ENCODE assay signal across 8 mouse cellular contexts in genomic region chr15:99670154-99670821, GRCm38 (mm10). TPM values are rescaled to one million over a fixed set of nuclear protein-coding genes. Genes with fewer than 3 reads are reported as not detected.
DNase-seq lines count a peak whose midpoint lies in the region; ATAC-seq and TF ChIP-seq lines count a peak whose summit lies in the region.

TSS of gene Asic1 (plus strand) at chr15:99670368.

- peak within 1 kb of the TSS; percentile 73 for H3K4me3 ChIP-seq in forebrain, embryonic 13.5 days
- H3K4me3 ChIP-seq in liver, postnatal 0 days (ENCODE audit: low read depth, low read length) = peak within 1 kb of the TSS; percentile 43

- peaks cover 41% of the 10 kb centered on the region for H3K27me3 ChIP-seq in forebrain, embryonic 13.5 days
- peaks cover 75% of the 10 kb centered on the region for H3K27me3 ChIP-seq in liver, postnatal 0 days (ENCODE audit: insufficient read depth, low read length)

- H3K4me1 ChIP-seq in forebrain, embryonic 13.5 days = peaks cover 47% of the 10 kb centered on the region
- H3K4me1 ChIP-seq in liver, postnatal 0 days (ENCODE audit: insufficient read depth) = peaks cover 4% of the 10 kb centered on the region; the same call in 1 of the 2 replicates

- H3K9ac ChIP-seq in forebrain, embryonic 13.5 days = peak within 1 kb of the TSS; percentile 88
- no peak within 1 kb of the TSS for H3K9ac ChIP-seq in liver, postnatal 0 days (replicated peaks)

- peak; percentile 16 for DNase-seq in CD4-positive helper T cell, adult 2 months (ENCODE audit: low read depth, low spot score)
- DNase-seq in brain, adult 2 months (ENCODE audit: low read depth, low spot score) = peak; percentile 88
- DNase-seq in heart, postnatal 10 days = peak; percentile 69
- DNase-seq in layer of hippocampus, adult 18-20 months (ENCODE audit: low spot score in 2 of 2) = peak; percentile 61 to 73
- DNase-seq in liver, postnatal 0 days = peak; percentile 66
- peak; percentile 60 for DNase-seq in ovary, postnatal 14 days (ENCODE audit: low spot score)

- no peak for TF ChIP-seq EP300 in liver, postnatal 0 days (IDR thresholded peaks at IDR 0.05; ENCODE audit: low read depth)

- WGBS in forebrain, embryonic 13.5 days = under 1% methylated on average over 62 of the region's 74 CpGs
- WGBS in liver, postnatal 0 days (ENCODE audit: insufficient replicate concordance) = 1% methylated on average over 47 of the region's 74 CpGs

- no peak for TF ChIP-seq CTCF in liver, postnatal 0 days (IDR thresholded peaks at IDR 0.05; ENCODE audit: low read depth)

- ATAC-seq in forebrain, embryonic 13.5 days = peak; percentile 67
- ATAC-seq in liver, postnatal 0 days = peak; percentile 81
- ATAC-seq in erythroblast, adult 5-6 weeks (replicated peaks; ENCODE audit: low FRiP score, poor library complexity, severe bottlenecking) = no peak

- H3K36me3 ChIP-seq in forebrain, embryonic 13.5 days (ENCODE audit: poor library complexity, severe bottlenecking) = no peaks in the 10 kb centered on the region
- no peaks in the 10 kb centered on the region for H3K36me3 ChIP-seq in liver, postnatal 0 days (replicated peaks; ENCODE audit: insufficient read depth, low read length)

- peak within 1 kb of the TSS; percentile 78 for H3K27ac ChIP-seq in forebrain, embryonic 13.5 days
- H3K27ac ChIP-seq in liver, postnatal 0 days (ENCODE audit: low read depth) = no peak within 1 kb of the TSS

- intact Hi-C loops in heart, postnatal 10 days (cut with DNase I) = no loop called here

- H3K4me2 ChIP-seq in forebrain, embryonic 13.5 days = peak within 1 kb of the TSS; percentile 91
- peak within 1 kb of the TSS; percentile 76 for H3K4me2 ChIP-seq in liver, postnatal 0 days (ENCODE audit: low read depth, low read length)

- no peaks in the 10 kb centered on the region for H3K9me3 ChIP-seq in forebrain, embryonic 13.5 days (replicated peaks)
- H3K9me3 ChIP-seq in liver, postnatal 0 days (ENCODE audit: low read length) = 0 out of 2 replicates have a peak, but pooled peaks cover 2% of the 10 kb centered on the region

RNA-seq across cellular contexts. Expression of gene Asic1, which starts in this region (rescaled TPM):
- polyA plus RNA-seq in forebrain, embryonic 13.5 days (2015; fragmentation: Nextera tagmentation; extraction: Ambion mirVana) = 15.1 and 17.0 TPM in 2 replicates
- total RNA-seq in heart, postnatal 10 days (2021) = under 1 TPM; 0.69 to 0.72 TPM
- total RNA-seq in layer of hippocampus, adult 18-20 months (2021) = 10 to 100 TPM; 29.6 to 36.9 TPM
- polyA plus RNA-seq in liver, postnatal 0 days (2015; fragmentation: Nextera tagmentation; extraction: Ambion mirVana) = 0.38 and 0.54 TPM in 2 replicates
- total RNA-seq in erythroblast, adult 5-6 weeks (2015; ENCODE audit: low replicate concordance) = not detected in 2 replicates
- total RNA-seq in erythroblast, adult 5-6 weeks (2017; ENCODE audit: low replicate concordance) = not detected in 2 replicates

Comparison
In these comparisons a context has a peak if more than half of its experiments do, and no peak if none do; other contexts are left out.
1. RNA of gene Asic1 (total RNA-seq): 29.6 to 36.9 TPM in layer of hippocampus, adult 18-20 months; 0.69 to 0.72 TPM in heart, postnatal 10 days and not detected in erythroblast, adult 5-6 weeks; every median in the first group is over 10 times any median in the second.
2. RNA of gene Asic1 (polyA plus RNA-seq): 15.1 to 17.0 TPM in forebrain, embryonic 13.5 days; 0.38 to 0.54 TPM in liver, postnatal 0 days; every median in the first group is over 10 times any median in the second.
3. Peak in DNase-seq in heart, postnatal 10 days; RNA of the gene not detected or under 1 TPM.
4. Peak in DNase-seq, ATAC-seq, H3K4me3 ChIP-seq and H3K4me2 ChIP-seq in liver, postnatal 0 days; RNA of the gene not detected or under 1 TPM.
5. DNase-seq: peak in every context shown above with its lines; median percentile 88 in brain, adult 2 months; 69 in heart, postnatal 10 days; 67 in layer of hippocampus, adult 18-20 months; 66 in liver, postnatal 0 days; 60 in ovary, postnatal 14 days; 16 in CD4-positive helper T cell, adult 2 months.